Mouse (Mus musculus): Measurements from ENCODE around the gene Apoc2. TPM values are rescaled to one million over a fixed set of nuclear protein-coding genes. Genes with fewer than 3 reads are reported as not detected.

Gene Apoc2
- total RNA-seq (2021) = not detected

GRCm38 (mm10) chr7:19677872-19678271 lies at the start of gene Apoc2:
Gene Apoc2, minus strand, starts transcription at chr7:19677941.
- no peak for DNase-seq (ENCODE audit: extremely low spot score in 1 of 2, low spot score in 1 of 2)

- no peak for DNase-seq (ENCODE audit: extremely low spot score in 1 of 2, low spot score in 1 of 2)
Measured at GRCm38 (mm10) chr7:19726541-19726940, 48.8 kb upstream of the Apoc2 start.

GRCm38 (mm10) chr7:19724167-19724566 lies 46.4 kb upstream of the Apoc2 start:
- DNase-seq (ENCODE audit: extremely low spot score in 1 of 2, low spot score in 1 of 2) = no peak

GRCm38 (mm10) chr7:19722754-19723195 lies 45.0 kb upstream of the Apoc2 start:
- no peak for DNase-seq (ENCODE audit: extremely low spot score in 1 of 2, low spot score in 1 of 2)

- no peak for DNase-seq (ENCODE audit: extremely low spot score in 1 of 2, low spot score in 1 of 2)
Measured at GRCm38 (mm10) chr7:19719200-19719599, 41.5 kb upstream of the Apoc2 start.

GRCm38 (mm10) chr7:19718297-19718952 lies 40.7 kb upstream of the Apoc2 start:
- DNase-seq (ENCODE audit: extremely low spot score in 1 of 2, low spot score in 1 of 2) = no peak

GRCm38 (mm10) chr7:19717346-19717745 lies 39.6 kb upstream of the Apoc2 start:
- no peak for DNase-seq (ENCODE audit: extremely low spot score in 1 of 2, low spot score in 1 of 2)

GRCm38 (mm10) chr7:19716822-19717221 lies 39.1 kb upstream of the Apoc2 start:
- no peak for DNase-seq (ENCODE audit: extremely low spot score in 1 of 2, low spot score in 1 of 2)

- peak in 1 of 2 experiments; percentile 26 for DNase-seq (ENCODE audit: extremely low spot score in 1 of 2, low spot score in 1 of 2)
Measured at GRCm38 (mm10) chr7:19716055-19716682, 38.4 kb upstream of the Apoc2 start.

GRCm38 (mm10) chr7:19715239-19716054 lies 37.7 kb upstream of the Apoc2 start, which contains the start of gene Tomm40:
Gene Tomm40, minus strand, starts transcription at chr7:19715438.
- DNase-seq (ENCODE audit: extremely low spot score in 1 of 2, low spot score in 1 of 2) = peak; percentile 81 to 88

GRCm38 (mm10) chr7:19714836-19715235 lies 37.1 kb upstream of the Apoc2 start:
- DNase-seq (ENCODE audit: extremely low spot score in 1 of 2, low spot score in 1 of 2) = no peak

- no peak for DNase-seq (ENCODE audit: extremely low spot score in 1 of 2, low spot score in 1 of 2)
Measured at GRCm38 (mm10) chr7:19713598-19713997, 35.9 kb upstream of the Apoc2 start.

- DNase-seq (ENCODE audit: extremely low spot score in 1 of 2, low spot score in 1 of 2) = no peak
Measured at GRCm38 (mm10) chr7:19713196-19713595, 35.5 kb upstream of the Apoc2 start.

- no peak for DNase-seq (ENCODE audit: extremely low spot score in 1 of 2, low spot score in 1 of 2)
Measured at GRCm38 (mm10) chr7:19712414-19712813, 34.7 kb upstream of the Apoc2 start.

- no peak for DNase-seq (ENCODE audit: extremely low spot score in 1 of 2, low spot score in 1 of 2)
Measured at GRCm38 (mm10) chr7:19710650-19711049, 32.9 kb upstream of the Apoc2 start.

- no peak for DNase-seq (ENCODE audit: extremely low spot score in 1 of 2, low spot score in 1 of 2)
Measured at GRCm38 (mm10) chr7:19705271-19705670, 27.5 kb upstream of the Apoc2 start.

GRCm38 (mm10) chr7:19704475-19704874 lies 26.7 kb upstream of the Apoc2 start:
- DNase-seq (ENCODE audit: extremely low spot score in 1 of 2, low spot score in 1 of 2) = no peak

GRCm38 (mm10) chr7:19702859-19703555 lies 25.3 kb upstream of the Apoc2 start:
- no peak for DNase-seq (ENCODE audit: extremely low spot score in 1 of 2, low spot score in 1 of 2)

- DNase-seq (ENCODE audit: extremely low spot score in 1 of 2, low spot score in 1 of 2) = peak; percentile 51 to 73
Measured at GRCm38 (mm10) chr7:19701069-19701761, 23.5 kb upstream of the Apoc2 start.

All from layer of hippocampus, postnatal 25 days (tissue).